In genomic region chr1:90449571-90450226, GRCm38 (mm10) we compare ENCODE assay signal across 13 mouse cellular contexts.
"Had no signal": no experiment of that assay in that cellular context is flagged by ENCODE, and none has a peak within 500 bp of the region (broad histone marks: within the 10 kb centered on the region; RNA-seq: fewer than 3 reads in every experiment).

No protein-coding gene starts in this region.

- H3K4me2 ChIP-seq: intestine, embryonic 15.5 days; liver, embryonic 13.5 days; midbrain, embryonic 11.5 days; midbrain, embryonic 15.5 days had no signal

- DNase-seq: layer of hippocampus, postnatal 36 days; liver, embryonic 13.5 days; lung, adult 2 months; lung, postnatal 14 days; lung, postnatal 4 days; thymus, adult 18-20 months; thymus, postnatal 4 days had no signal

- ATAC-seq: hindbrain, embryonic 16.5 days; intestine, embryonic 15.5 days; midbrain, embryonic 15.5 days had no signal

- H3K27ac ChIP-seq: intestine, embryonic 15.5 days; left cerebral cortex, adult 2 months; liver, embryonic 13.5 days; midbrain, embryonic 15.5 days had no signal

- H3K9ac ChIP-seq: intestine, embryonic 15.5 days; liver, embryonic 13.5 days; midbrain, embryonic 15.5 days had no signal

- H3K36me3 ChIP-seq: intestine, embryonic 15.5 days; liver, embryonic 13.5 days; midbrain, embryonic 15.5 days had no signal

- H3K27me3 ChIP-seq: intestine, embryonic 15.5 days; liver, embryonic 13.5 days; midbrain, embryonic 15.5 days had no signal

- H3K4me3 ChIP-seq: intestine, embryonic 15.5 days; left cerebral cortex, adult 2 months; liver, embryonic 13.5 days; midbrain, embryonic 15.5 days; myocyte had no signal

- H3K9me3 ChIP-seq: intestine, embryonic 15.5 days; liver, embryonic 13.5 days; midbrain, embryonic 15.5 days had no signal

- H3K4me1 ChIP-seq: intestine, embryonic 15.5 days; liver, embryonic 13.5 days; midbrain, embryonic 15.5 days had no signal
